In genomic region chr9:79717836-79718475, GRCm38 (mm10) we compare ENCODE assay signal across 7 mouse cellular contexts. TPM values are rescaled to one million over a fixed set of nuclear protein-coding genes. Genes with fewer than 3 reads are reported as not detected.
DNase-seq lines count a peak whose midpoint lies in the region; ATAC-seq lines count a peak whose summit lies in the region.

No protein-coding gene starts in this region.

- peaks cover 70% of the 10 kb centered on the region for H3K27me3 ChIP-seq in megakaryocyte, embryonic 14.5 days (replicated peaks)
- H3K27me3 ChIP-seq in embryonic facial prominence, embryonic 11.5 days (ENCODE audit: control insufficient read depth, insufficient read depth, low read length) = peaks cover 10% of the 10 kb centered on the region
- peaks cover 16% of the 10 kb centered on the region for H3K27me3 ChIP-seq in heart, embryonic 16.5 days (ENCODE audit: control insufficient read depth, insufficient read depth, low read length)
- H3K27me3 ChIP-seq in liver, embryonic 11.5 days (replicated peaks; ENCODE audit: control insufficient read depth, insufficient read depth, low read length) = peaks cover 43% of the 10 kb centered on the region
- peaks cover 10% of the 10 kb centered on the region; the same call in 1 of the 2 replicates for H3K27me3 ChIP-seq in neural tube, embryonic 14.5 days (ENCODE audit: control insufficient read depth, insufficient read depth, low read length)

- peak; percentile 34 for DNase-seq in embryonic facial prominence, embryonic 11.5 days (ENCODE audit: low spot score)
- DNase-seq in liver, embryonic 11.5 days (ENCODE audit: low spot score) = peak; percentile 41
- DNase-seq in thymus, postnatal 36 days = no peak

- whole genome bisulfite sequencing in embryonic facial prominence, embryonic 11.5 days = 3% methylated on average over 22 of the region's 22 CpGs
- 1% methylated on average over 22 of the region's 22 CpGs for WGBS in heart, embryonic 16.5 days
- 2% methylated on average over 22 of the region's 22 CpGs for WGBS in liver, embryonic 11.5 days
- 3% methylated on average over 20 of the region's 22 CpGs for WGBS in neural tube, embryonic 14.5 days

- peak overlapping the region; percentile 86 for H3K4me3 ChIP-seq in megakaryocyte, embryonic 14.5 days (replicated peaks)
- peak overlapping the region; percentile 55 for H3K4me3 ChIP-seq in embryonic facial prominence, embryonic 11.5 days (ENCODE audit: low read depth, low read length)
- peak overlapping the region; percentile 72 for H3K4me3 ChIP-seq in heart, embryonic 16.5 days (ENCODE audit: low read length)
- peak overlapping the region; percentile 46 for H3K4me3 ChIP-seq in liver, embryonic 11.5 days (ENCODE audit: low read depth, low read length)
- H3K4me3 ChIP-seq in neural tube, embryonic 14.5 days (ENCODE audit: low read depth, low read length) = peak overlapping the region; percentile 46

- peaks cover 9% of the 10 kb centered on the region for H3K9me3 ChIP-seq in megakaryocyte, embryonic 14.5 days
- no peaks in the 10 kb centered on the region for H3K9me3 ChIP-seq in embryonic facial prominence, embryonic 11.5 days (replicated peaks; ENCODE audit: control insufficient read depth, low read length)
- H3K9me3 ChIP-seq in heart, embryonic 16.5 days (replicated peaks; ENCODE audit: control insufficient read depth, low read length) = peaks cover 3% of the 10 kb centered on the region
- no peaks in the 10 kb centered on the region for H3K9me3 ChIP-seq in liver, embryonic 11.5 days (ENCODE audit: control insufficient read depth, low read length)
- no peaks in the 10 kb centered on the region for H3K9me3 ChIP-seq in neural tube, embryonic 14.5 days (ENCODE audit: control insufficient read depth, low read length)

- peak overlapping the region; percentile 75 for H3K4me2 ChIP-seq in embryonic facial prominence, embryonic 11.5 days (ENCODE audit: low read depth, low read length)
- H3K4me2 ChIP-seq in heart, embryonic 16.5 days (ENCODE audit: low read depth, low read length) = peak overlapping the region; percentile 91
- H3K4me2 ChIP-seq in liver, embryonic 11.5 days = peak overlapping the region; percentile 68
- peak overlapping the region; percentile 81 for H3K4me2 ChIP-seq in neural tube, embryonic 14.5 days (ENCODE audit: low read depth, low read length)

- H3K9ac ChIP-seq in embryonic facial prominence, embryonic 11.5 days (replicated peaks; ENCODE audit: low read length) = peak overlapping the region; percentile 47
- H3K9ac ChIP-seq in heart, embryonic 16.5 days (ENCODE audit: low read length) = peak overlapping the region; percentile 75
- H3K9ac ChIP-seq in liver, embryonic 11.5 days (ENCODE audit: low read depth, low read length) = 0 out of 2 replicates have a peak overlapping the region, but pooled peaks have one; percentile 15
- peak overlapping the region; percentile 49 for H3K9ac ChIP-seq in neural tube, embryonic 14.5 days (replicated peaks; ENCODE audit: low read depth, low read length)

- H3K36me3 ChIP-seq in megakaryocyte, embryonic 14.5 days (replicated peaks; ENCODE audit: low read length) = no peaks in the 10 kb centered on the region
- H3K36me3 ChIP-seq in embryonic facial prominence, embryonic 11.5 days (replicated peaks; ENCODE audit: control insufficient read depth, insufficient read depth, low read depth, low read length) = no peaks in the 10 kb centered on the region
- H3K36me3 ChIP-seq in heart, embryonic 16.5 days (ENCODE audit: control insufficient read depth, insufficient read depth) = no peaks in the 10 kb centered on the region
- H3K36me3 ChIP-seq in liver, embryonic 11.5 days (ENCODE audit: control insufficient read depth, insufficient read depth, low read length) = no peaks in the 10 kb centered on the region
- H3K36me3 ChIP-seq in neural tube, embryonic 14.5 days (ENCODE audit: control insufficient read depth, insufficient read depth, low read length) = no peaks in the 10 kb centered on the region

- H3K4me1 ChIP-seq in megakaryocyte, embryonic 14.5 days = peaks cover 38% of the 10 kb centered on the region
- H3K4me1 ChIP-seq in embryonic facial prominence, embryonic 11.5 days (ENCODE audit: control insufficient read depth, insufficient read depth, low read length) = peaks cover 2% of the 10 kb centered on the region; the same call in 1 of the 2 replicates
- H3K4me1 ChIP-seq in heart, embryonic 16.5 days (ENCODE audit: control insufficient read depth, insufficient read depth, low read length) = peaks cover 28% of the 10 kb centered on the region
- H3K4me1 ChIP-seq in liver, embryonic 11.5 days (replicated peaks; ENCODE audit: control insufficient read depth, insufficient read depth, low read length) = 0 out of 2 replicates have a peak, but pooled peaks cover 4% of the 10 kb centered on the region
- H3K4me1 ChIP-seq in neural tube, embryonic 14.5 days (ENCODE audit: control insufficient read depth, insufficient read depth, low read length) = peaks cover 12% of the 10 kb centered on the region

- ATAC-seq in megakaryocyte, adult 5-6 weeks (ENCODE audit: poor library complexity, severe bottlenecking) = no peak
- ATAC-seq in embryonic facial prominence, embryonic 11.5 days (replicated peaks; ENCODE audit: insufficient number of reproducible peaks, low FRiP score, low TSS enrichment, low read depth) = no peak
- ATAC-seq in heart, embryonic 16.5 days (replicated peaks; ENCODE audit: extremely low read depth, insufficient read depth, low FRiP score) = no peak
- ATAC-seq in liver, embryonic 11.5 days (replicated peaks; ENCODE audit: low FRiP score) = no peak
- ATAC-seq in neural tube, embryonic 14.5 days (ENCODE audit: low read depth) = peak; percentile 3; the same call in 1 of the 2 replicates

- H3K27ac ChIP-seq in embryonic facial prominence, embryonic 11.5 days (replicated peaks; ENCODE audit: low read depth, low read length) = no peak overlapping the region
- peak overlapping the region; percentile 71 for H3K27ac ChIP-seq in heart, embryonic 16.5 days (ENCODE audit: low read length)
- no peak overlapping the region for H3K27ac ChIP-seq in liver, embryonic 11.5 days (ENCODE audit: low read depth, low read length)
- H3K27ac ChIP-seq in neural tube, embryonic 14.5 days (ENCODE audit: low read depth, low read length) = no peak overlapping the region

RNA-seq across cellular contexts. Expression of gene Col12a1, which starts 0.7 kb away (rescaled TPM):
- polyA plus RNA-seq in megakaryocyte, embryonic 14.5 days (2012; ENCODE audit: insufficient read depth, low replicate concordance) = 0.38 TPM in 1 of 2 replicates, not detected in the other
- 0.11 TPM in 1 of 2 replicates, not detected in the other for total RNA-seq in megakaryocyte, adult 5-6 weeks (2015)
- 0.04 TPM in 1 of 2 replicates, not detected in the other for total RNA-seq in megakaryocyte, adult 5-6 weeks (2017)
- 25.1 and 28.2 TPM in 2 replicates for polyA plus RNA-seq in embryonic facial prominence, embryonic 11.5 days (2014; fragmentation: Nextera tagmentation; extraction: Ambion mirVana)
- polyA plus RNA-seq in heart, embryonic 16.5 days (2015; fragmentation: Nextera tagmentation; extraction: Ambion mirVana) = 13.2 and 15.7 TPM in 2 replicates
- polyA plus RNA-seq in liver, embryonic 11.5 days (2014; fragmentation: Nextera tagmentation; extraction: Ambion mirVana) = 4.2 TPM in 2 replicates
- polyA plus RNA-seq in neural tube, embryonic 14.5 days (2014; fragmentation: Nextera tagmentation; extraction: Ambion mirVana) = 13.3 and 17.7 TPM in 2 replicates

RNA-seq across cellular contexts. Expression of gene Cox7a2, which starts 41.7 kb away (rescaled TPM):
- polyA plus RNA-seq in megakaryocyte, embryonic 14.5 days (2012; ENCODE audit: insufficient read depth, low replicate concordance) = 23.8 and 24.9 TPM in 2 replicates
- 346 and 414 TPM in 2 replicates for total RNA-seq in megakaryocyte, adult 5-6 weeks (2015)
- 115 and 122 TPM in 2 replicates for total RNA-seq in megakaryocyte, adult 5-6 weeks (2017)
- polyA plus RNA-seq in embryonic facial prominence, embryonic 11.5 days (2014; fragmentation: Nextera tagmentation; extraction: Ambion mirVana) = 609 and 634 TPM in 2 replicates
- 1,523 and 1,607 TPM in 2 replicates for polyA plus RNA-seq in heart, embryonic 16.5 days (2015; fragmentation: Nextera tagmentation; extraction: Ambion mirVana)
- 708 and 720 TPM in 2 replicates for polyA plus RNA-seq in liver, embryonic 11.5 days (2014; fragmentation: Nextera tagmentation; extraction: Ambion mirVana)
- polyA plus RNA-seq in neural tube, embryonic 14.5 days (2014; fragmentation: Nextera tagmentation; extraction: Ambion mirVana) = 819 and 952 TPM in 2 replicates

Comparison
In these comparisons a context has a peak if more than half of its experiments do, and no peak if none do; other contexts are left out.
1. DNase-seq: peak in embryonic facial prominence, embryonic 11.5 days (single experiment) and liver, embryonic 11.5 days (single experiment); none in thymus, postnatal 36 days (0 of 2).
2. H3K9ac ChIP-seq: peak in every context shown above with its lines; median percentile 75 in heart, embryonic 16.5 days; 49 in neural tube, embryonic 14.5 days; 47 in embryonic facial prominence, embryonic 11.5 days; 15 in liver, embryonic 11.5 days.
3. RNA of gene Cox7a2, which starts 41.7 kb away (polyA plus RNA-seq): 1,523 to 1,607 TPM in heart, embryonic 16.5 days, 819 to 952 TPM in neural tube, embryonic 14.5 days, 708 to 720 TPM in liver, embryonic 11.5 days and 609 to 634 TPM in embryonic facial prominence, embryonic 11.5 days; 23.8 to 24.9 TPM in megakaryocyte, embryonic 14.5 days; every median in the first group is over 10 times any median in the second.
4. Peak in every context shown above with its lines, with median percentiles within 50 percentile points of each other: H3K4me3 ChIP-seq and H3K4me2 ChIP-seq.